Mouse (Mus musculus) liver, embryonic 14.5 days (tissue): ENCODE measurements around the gene Clec3b.

Source experiments
- CTCF ChIP-seq: IDR thresholded peaks from 2 replicates; pipeline ENCODE4 v1.5.1; 2016; ENCODE audit warnings: antibody characterized with exemption, low read depth, control low read depth
- EP300 ChIP-seq: IDR thresholded peaks from 2 replicates; pipeline ENCODE4 v1.6.1; 2016; ENCODE audit warnings: antibody characterized with exemption, low read depth

- no peak for TF ChIP-seq CTCF
- TF ChIP-seq EP300, result no peak
These were observed 35.2 kb upstream of the Clec3b start for GRCm38 (mm10) chr9:123115566-123115965.
